Mouse (Mus musculus): ENCODE measurements around the gene Gm8281. TPM values are rescaled to one million over a fixed set of nuclear protein-coding genes. Genes with fewer than 3 reads are reported as not detected.
"Not testable (repeated sequence)": the region's sequence is repeated elsewhere in the genome, so short reads cannot be mapped to it uniquely, and the experiment has no call there.

Gene Gm8281
- total RNA-seq (2014; rRNA removed; ENCODE audit: low replicate concordance) = 1.3 TPM in 1 of 2 replicates, not detected in the other
- polyA plus RNA-seq (2015; fragmentation: Nextera tagmentation; extraction: Ambion mirVana) = 0.44 and 0.73 TPM in 2 replicates

GRCm38 (mm10) chr14:5070611-5071490, at the start of gene Gm8281:
Gene Gm8281 (plus strand): TSS chr14:5071040.
- H3K9ac ChIP-seq (replicated peaks; ENCODE audit: low read depth, low read length); H3K9me3 ChIP-seq (replicated peaks; ENCODE audit: control insufficient read depth, low read length): not testable (repeated sequence)

GRCm38 (mm10) chr14:5050329-5050728, 20.5 kb upstream of the Gm8281 start, which contains the start of gene 4930555G01Rik:
Gene 4930555G01Rik (plus strand): TSS chr14:5050629.
- not testable (repeated sequence) for H3K4me2 ChIP-seq (ENCODE audit: low read depth, low read length); H3K27ac ChIP-seq (ENCODE audit: low read depth); ATAC-seq (ENCODE audit: insufficient read depth, low read depth); H3K27me3 ChIP-seq (ENCODE audit: control insufficient read depth, insufficient read depth, low read length); H3K36me3 ChIP-seq (replicated peaks; ENCODE audit: control insufficient read depth, insufficient read depth, low read length); H3K9me3 ChIP-seq (replicated peaks; ENCODE audit: control insufficient read depth, low read length); H3K4me1 ChIP-seq (ENCODE audit: control insufficient read depth, insufficient read depth); H3K4me3 ChIP-seq (ENCODE audit: low read depth, low read length); H3K9ac ChIP-seq (replicated peaks; ENCODE audit: low read depth, low read length); DNase-seq (ENCODE audit: low spot score)
- WGBS = no CpG with 5 or more reads among the region's 3 CpGs

More at GRCm38 (mm10) chr14:5070611-5071490, at the start of gene Gm8281:
- H3K4me1 ChIP-seq (ENCODE audit: control insufficient read depth, insufficient read depth); H3K36me3 ChIP-seq (replicated peaks; ENCODE audit: control insufficient read depth, insufficient read depth, low read length); ATAC-seq (ENCODE audit: insufficient read depth, low read depth); H3K27me3 ChIP-seq (ENCODE audit: control insufficient read depth, insufficient read depth, low read length): not testable (repeated sequence)
- Histone ChIP-seq H3K27ac (ENCODE audit: low read depth) (peak within 1 kb of the TSS; percentile 65), H3K4me3 (ENCODE audit: low read depth, low read length) (peak within 1 kb of the TSS; percentile 26), H3K4me2 (ENCODE audit: low read depth, low read length) (peak within 1 kb of the TSS; percentile 53)
- WGBS = 7% methylated on average over 22 of the region's 63 CpGs
- peak; percentile 3 for DNase-seq (ENCODE audit: low spot score)

- not testable (repeated sequence) for H3K4me3 ChIP-seq (ENCODE audit: low read depth, low read length); ATAC-seq (ENCODE audit: insufficient read depth, low read depth); H3K36me3 ChIP-seq (replicated peaks; ENCODE audit: control insufficient read depth, insufficient read depth, low read length); H3K27ac ChIP-seq (ENCODE audit: low read depth); H3K4me1 ChIP-seq (ENCODE audit: control insufficient read depth, insufficient read depth); H3K9ac ChIP-seq (replicated peaks; ENCODE audit: low read depth, low read length); H3K4me2 ChIP-seq (ENCODE audit: low read depth, low read length); H3K9me3 ChIP-seq (replicated peaks; ENCODE audit: control insufficient read depth, low read length); DNase-seq (ENCODE audit: low spot score); H3K27me3 ChIP-seq (ENCODE audit: control insufficient read depth, insufficient read depth, low read length)
- 69% methylated on average over 2 of the region's 2 CpGs for WGBS
Measured at GRCm38 (mm10) chr14:5131219-5131618, 60.4 kb downstream of the Gm8281 start, which contains the start of gene Gm8279. Gene Gm8279 (plus strand): TSS chr14:5131519.

Other genes with a start within 250 kb of the Gm8281 start
- gene Gm3269, start 232.9 kb upstream of the Gm8281 start, total RNA-seq (2014; rRNA removed; ENCODE audit: low replicate concordance) = not detected in 2 replicates
- gene Gm3269, start 232.9 kb upstream of the Gm8281 start, polyA plus RNA-seq (2015; fragmentation: Nextera tagmentation; extraction: Ambion mirVana) = not detected in 2 replicates
- 1.6 TPM in 1 of 2 replicates, not detected in the other for gene Gm3264, start 215.5 kb upstream of the Gm8281 start, total RNA-seq (2014; rRNA removed; ENCODE audit: low replicate concordance)
- 0.38 and 1.1 TPM in 2 replicates for gene Gm3264, start 215.5 kb upstream of the Gm8281 start, polyA plus RNA-seq (2015; fragmentation: Nextera tagmentation; extraction: Ambion mirVana)
- gene Gm3278, start 178.6 kb upstream of the Gm8281 start, total RNA-seq (2014; rRNA removed; ENCODE audit: low replicate concordance) = not detected in 2 replicates
- not detected in 2 replicates for gene Gm3278, start 178.6 kb upstream of the Gm8281 start, polyA plus RNA-seq (2015; fragmentation: Nextera tagmentation; extraction: Ambion mirVana)
- not detected in 2 replicates for gene Gm8297, start 87.1 kb upstream of the Gm8281 start, total RNA-seq (2014; rRNA removed; ENCODE audit: low replicate concordance)
- gene Gm8297, start 87.1 kb upstream of the Gm8281 start, polyA plus RNA-seq (2015; fragmentation: Nextera tagmentation; extraction: Ambion mirVana) = not detected in 2 replicates
- not detected in 2 replicates for gene Gm3298, start 55.1 kb upstream of the Gm8281 start, total RNA-seq (2014; rRNA removed; ENCODE audit: low replicate concordance)
- gene Gm3298, start 55.1 kb upstream of the Gm8281 start, polyA plus RNA-seq (2015; fragmentation: Nextera tagmentation; extraction: Ambion mirVana) = not detected in 2 replicates
- not detected in 2 replicates for gene 4930555G01Rik, start 20.4 kb upstream of the Gm8281 start, total RNA-seq (2014; rRNA removed; ENCODE audit: low replicate concordance)
- gene 4930555G01Rik, start 20.4 kb upstream of the Gm8281 start, polyA plus RNA-seq (2015; fragmentation: Nextera tagmentation; extraction: Ambion mirVana) = not detected in 2 replicates
- not detected in 2 replicates for gene Gm8279, start 60.5 kb downstream of the Gm8281 start, total RNA-seq (2014; rRNA removed; ENCODE audit: low replicate concordance)
- gene Gm8279, start 60.5 kb downstream of the Gm8281 start, polyA plus RNA-seq (2015; fragmentation: Nextera tagmentation; extraction: Ambion mirVana) = not detected in 2 replicates
- not detected in 2 replicates for gene Gm3317, start 93.5 kb downstream of the Gm8281 start, total RNA-seq (2014; rRNA removed; ENCODE audit: low replicate concordance)
- gene Gm3317, start 93.5 kb downstream of the Gm8281 start, polyA plus RNA-seq (2015; fragmentation: Nextera tagmentation; extraction: Ambion mirVana) = 0.33 TPM in 1 of 2 replicates, not detected in the other
- not detected in 2 replicates for gene Gm8271, start 114.8 kb downstream of the Gm8281 start, total RNA-seq (2014; rRNA removed; ENCODE audit: low replicate concordance)
- gene Gm8271, start 114.8 kb downstream of the Gm8281 start, polyA plus RNA-seq (2015; fragmentation: Nextera tagmentation; extraction: Ambion mirVana) = not detected in 2 replicates
- gene Gm3526, start 189.5 kb downstream of the Gm8281 start, total RNA-seq (2014; rRNA removed; ENCODE audit: low replicate concordance) = not detected in 2 replicates
- gene Gm3526, start 189.5 kb downstream of the Gm8281 start, polyA plus RNA-seq (2015; fragmentation: Nextera tagmentation; extraction: Ambion mirVana) = not detected in 2 replicates